Mouse (Mus musculus): ENCODE measurements around the gene Rhox6.
"Not testable (repeated sequence)": the region's sequence is repeated elsewhere in the genome, so short reads cannot be mapped to it uniquely, and the experiment has no call there.

Rhox6 gene

DNA sequence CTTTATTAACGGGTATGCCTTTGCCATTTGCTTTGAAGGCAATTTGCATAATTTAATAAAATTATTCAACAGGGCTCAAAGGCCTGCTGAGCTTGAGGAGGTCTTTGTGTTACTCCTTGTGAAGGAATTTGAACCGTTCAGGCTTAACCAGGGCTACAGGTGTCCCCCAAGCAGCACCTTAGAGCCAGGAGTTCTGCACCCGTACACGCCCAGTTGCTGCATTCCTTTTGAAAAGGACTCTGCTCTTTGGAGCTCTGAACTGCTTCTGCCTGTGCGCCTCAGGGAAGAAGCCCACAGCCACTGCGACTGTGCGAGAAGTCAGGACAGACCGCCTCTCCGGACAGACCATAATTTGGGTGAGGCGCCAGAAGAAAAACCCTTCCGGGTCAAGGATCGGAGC lies at the start of gene Rhox6:
TSS of gene Rhox6 (plus strand) at position 301 of the 400 bp plus-strand sequence.
- DNase-seq, result not testable (repeated sequence)

DNA sequence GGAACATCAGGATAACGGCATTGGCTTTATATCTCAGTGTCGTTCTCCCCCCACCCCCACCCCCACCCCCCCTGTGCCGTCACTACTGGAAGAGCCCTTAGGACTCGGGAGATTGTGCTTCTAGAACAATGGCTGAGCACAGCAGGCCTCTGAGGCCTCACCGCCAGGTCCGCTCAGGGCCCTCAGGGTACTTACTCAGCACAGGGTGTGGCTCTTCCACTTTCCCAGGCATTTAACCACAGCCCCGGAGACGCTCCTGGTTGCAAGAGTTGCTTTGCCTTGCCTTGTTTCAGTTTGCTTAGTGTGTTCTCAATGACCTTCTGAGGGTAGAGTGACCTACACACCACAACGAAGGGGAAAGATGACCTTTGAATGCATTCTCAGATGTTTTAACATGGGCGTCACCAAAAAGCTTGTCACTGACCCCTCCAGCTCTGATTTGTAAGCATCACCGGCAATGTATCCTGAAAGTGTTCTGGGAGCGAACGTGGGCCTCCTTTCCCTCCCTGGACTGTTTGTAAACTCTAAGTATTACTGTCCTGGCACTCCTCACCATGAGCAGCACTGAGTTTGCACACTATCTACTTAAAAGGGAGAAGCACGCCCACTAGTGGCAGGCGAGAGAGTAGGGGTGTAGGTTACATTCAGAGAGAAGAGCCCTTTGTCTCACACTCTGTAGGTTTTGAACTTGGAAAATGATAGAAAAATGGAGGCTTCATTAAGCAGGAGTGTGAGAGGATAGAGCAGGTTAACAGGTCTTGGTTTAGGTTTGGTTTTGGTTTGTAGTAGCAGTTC lies 19.2 kb upstream of the Rhox6 start:
- no peak for DNase-seq

DNA sequence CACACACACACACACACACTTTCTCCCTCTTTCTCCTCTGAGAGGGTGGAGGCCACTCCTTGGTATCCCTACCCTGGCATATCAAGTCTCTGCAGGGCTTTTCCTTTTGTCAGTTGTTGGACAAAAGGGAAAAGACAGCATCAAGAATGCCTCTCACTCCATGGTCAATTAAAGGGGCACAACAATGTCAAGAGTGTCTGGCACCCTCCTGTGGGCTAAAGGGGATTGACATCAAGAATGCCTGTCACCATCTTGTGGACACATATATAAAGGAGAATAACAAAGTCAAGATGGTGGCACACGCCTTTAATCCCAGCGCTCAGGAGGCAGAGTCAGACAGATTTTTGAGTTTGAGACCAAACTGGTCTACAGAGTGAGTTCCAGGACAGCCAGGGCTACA lies 17.3 kb upstream of the Rhox6 start:
- DNase-seq, result no peak

DNA sequence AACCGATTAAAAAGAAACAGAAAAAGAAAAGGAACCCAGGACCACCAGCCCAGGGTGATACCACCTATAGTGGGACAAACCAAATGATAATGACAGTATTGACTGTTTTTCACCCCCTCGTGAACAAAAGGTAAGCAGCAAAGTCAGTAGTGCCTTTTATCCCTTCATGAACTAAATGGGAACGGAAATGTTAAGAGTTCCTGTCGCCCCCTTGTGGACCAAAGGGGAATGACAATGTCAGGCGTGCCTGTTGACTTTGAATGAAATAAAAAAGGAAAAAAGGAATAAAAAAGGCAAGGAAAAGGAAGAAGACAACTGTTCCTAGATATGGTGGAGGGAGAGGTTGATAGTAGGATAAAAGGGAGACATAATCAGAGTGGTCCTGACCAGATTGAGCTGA lies 15.5 kb upstream of the Rhox6 start:
- DNase-seq, result peak; percentile 66 to 70

DNA sequence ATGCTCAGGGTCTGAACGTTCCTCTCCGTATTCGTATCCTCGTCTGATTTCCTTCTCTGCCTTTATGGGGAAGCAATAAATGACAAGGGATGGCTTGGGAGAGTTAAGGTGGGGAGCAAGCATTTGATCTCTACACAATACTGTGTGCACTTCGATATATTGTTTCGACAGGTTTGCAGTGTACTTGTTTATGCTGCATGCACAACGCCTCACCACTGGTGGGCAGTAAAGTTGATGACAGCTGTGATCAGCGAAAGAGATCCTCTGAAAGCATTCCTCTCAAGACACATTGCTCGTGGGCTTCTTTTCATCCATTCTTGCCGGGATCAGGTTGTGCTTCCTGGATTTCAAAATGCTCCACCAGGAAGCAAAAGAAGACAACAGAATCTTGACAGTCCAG lies 11.0 kb upstream of the Rhox6 start:
- DNase-seq, result no peak

DNA sequence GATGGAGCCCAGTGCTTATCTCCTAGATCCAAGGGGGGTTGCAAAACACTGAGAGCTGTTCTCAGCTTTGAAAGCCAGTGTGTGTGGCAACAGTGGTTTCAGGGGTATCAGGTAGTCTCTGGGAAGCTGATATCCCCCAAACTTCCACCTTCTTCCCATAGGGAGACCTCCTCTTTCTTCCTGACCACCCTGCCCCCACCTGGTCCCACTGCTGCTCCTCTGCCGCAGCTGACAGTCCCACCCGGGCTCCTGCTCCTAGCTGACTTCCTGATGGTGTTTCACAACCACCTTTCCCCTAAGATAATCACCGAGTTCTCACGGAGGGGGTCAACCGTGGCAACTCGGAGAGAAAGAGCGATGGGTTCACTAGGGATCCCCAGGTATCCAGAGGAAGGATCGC lies 4.7 kb downstream of the Rhox6 start, which contains the start of gene Rhox7a:
TSS of gene Rhox7a (plus strand) at position 301 of the 400 bp plus-strand sequence.
- not testable (repeated sequence) for DNase-seq

DNA sequence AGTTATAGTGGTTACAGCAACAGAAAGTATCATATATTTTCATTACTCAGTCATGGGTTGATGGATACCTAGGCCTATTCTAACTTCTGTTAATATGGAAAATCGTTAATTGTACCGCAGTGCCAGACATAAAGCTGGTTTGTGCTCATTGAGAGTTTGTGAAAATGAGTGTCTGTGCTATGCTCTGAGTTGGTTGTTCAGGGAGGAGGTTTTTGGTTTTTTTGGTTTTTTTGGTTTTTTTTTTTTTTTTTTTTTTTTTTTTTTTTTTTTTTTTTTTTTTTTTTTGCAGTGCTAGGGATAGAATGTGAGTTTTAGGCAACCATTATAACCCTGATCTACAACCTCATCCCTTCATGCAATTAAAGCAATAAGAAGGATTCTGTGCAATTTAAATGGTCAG lies 44.9 kb downstream of the Rhox6 start:
- DNase-seq, result no peak

DNA sequence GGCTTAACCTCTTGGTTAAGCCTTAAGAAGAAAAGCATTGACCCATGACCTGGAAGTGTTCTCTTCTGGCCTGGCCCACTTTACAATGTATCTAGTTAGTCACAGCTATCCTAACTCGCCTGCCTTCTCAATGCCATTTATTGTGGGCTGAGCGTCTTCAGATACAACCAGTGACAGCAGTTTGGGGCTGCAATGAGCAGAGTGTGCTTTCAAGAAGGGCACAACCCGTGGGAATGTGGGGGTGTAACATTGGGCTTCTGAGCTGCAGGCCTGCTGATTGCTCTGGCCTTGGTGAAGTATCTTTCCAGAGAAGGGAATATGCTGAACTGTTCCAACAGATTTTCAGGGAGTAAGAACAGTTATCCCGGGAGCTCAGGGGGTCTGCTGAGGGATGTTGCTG lies 52.1 kb downstream of the Rhox6 start, which contains the start of gene Rhox8:
TSS of gene Rhox8 (minus strand) at position 101 of the 400 bp plus-strand sequence.
- DNase-seq, result no peak
